Mouse (Mus musculus) brain, embryonic 14.5 days (tissue): ENCODE measurements around the gene Cenpa.

Experiments used
- CTCF ChIP-seq: fragments of 200-500 bp; IDR thresholded peaks from 2 replicates; pipeline ENCODE4 v1.5.1; 2012; ENCODE audit warnings: inconsistent platforms, mild to moderate bottlenecking, moderate library complexity, borderline replicate concordance; ENCODE audit not compliant: insufficient read depth, insufficient read length; ENCODE audit errors: extremely low read depth
- POLR2A ChIP-seq: fragments of 200-500 bp; IDR thresholded peaks from 2 replicates; pipeline ENCODE4 v1.6.1; 2012; ENCODE audit warnings: mild to moderate bottlenecking, inconsistent platforms, borderline replicate concordance; ENCODE audit not compliant: poor library complexity, insufficient read depth, insufficient read length, severe bottlenecking; ENCODE audit errors: extremely low read depth

DNA sequence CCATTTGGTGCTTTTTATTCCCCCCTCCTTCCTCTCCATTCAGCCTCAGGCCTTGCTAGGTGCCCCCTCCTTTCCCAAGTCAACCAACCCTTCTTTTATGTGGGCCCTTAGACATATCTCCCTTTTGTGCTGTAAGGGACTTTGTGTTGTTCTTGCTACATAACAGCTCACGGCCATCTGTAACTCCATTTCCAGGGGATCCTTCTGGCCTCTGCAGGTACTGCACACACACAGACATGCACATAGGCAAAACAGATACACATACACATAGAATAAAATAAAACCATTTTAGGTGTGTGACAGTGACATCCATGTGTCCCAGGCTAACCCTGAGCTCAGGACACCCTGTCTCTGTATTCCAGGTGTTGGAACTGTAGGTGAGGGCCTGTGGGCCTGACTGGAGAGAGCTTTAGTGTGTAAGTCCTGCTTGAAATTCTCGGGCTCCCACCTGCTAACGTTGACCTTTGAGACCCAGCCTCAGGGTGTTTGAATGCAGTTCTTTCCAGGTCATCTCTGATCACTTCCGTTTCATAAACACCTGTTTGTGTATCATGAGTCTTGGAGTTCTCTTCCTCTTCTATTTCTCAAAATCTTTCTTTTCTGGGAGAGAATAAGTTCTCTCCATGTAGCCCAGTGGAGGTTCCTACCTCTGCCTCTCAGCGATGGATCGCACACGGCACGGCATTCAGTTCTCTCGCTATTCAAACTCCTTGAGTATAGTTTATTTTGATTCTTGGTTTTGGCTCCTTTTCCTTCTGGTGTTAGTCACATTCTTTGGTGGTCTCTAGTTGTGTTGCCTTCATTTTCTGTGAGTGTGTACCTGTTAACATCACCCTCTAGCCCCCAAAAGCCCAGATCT, 2.3 kb downstream of the Cenpa start:
- TF ChIP-seq CTCF (no peak), POLR2A (no peak)
